Mouse (Mus musculus): ENCODE measurements around the gene Ank. TPM values are rescaled to one million over a fixed set of nuclear protein-coding genes. Genes with fewer than 3 reads are reported as not detected.

The Ank gene
- polyA plus RNA-seq, 1 experiment from 2014 or later, result 11.0 TPM

GRCm38 (mm10) chr15:27432851-27433615 lies 33.4 kb upstream of the Ank start:
- H3K4me3 ChIP-seq (replicated peaks; ENCODE audit: low read depth, low read length), result no peak overlapping the region
- H3K9ac ChIP-seq (ENCODE audit: low read depth, low read length), result no peak overlapping the region
- H3K4me2 ChIP-seq (ENCODE audit: low read length), result no peak overlapping the region
- no peak for DNase-seq (ENCODE audit: low spot score)
- H3K9me3 ChIP-seq (replicated peaks; ENCODE audit: low read length), result no peaks in the 10 kb centered on the region
- no peaks in the 10 kb centered on the region for H3K36me3 ChIP-seq (ENCODE audit: insufficient read depth, low read length)
- no peak for TF ChIP-seq CTCF (IDR thresholded peaks at IDR 0.05; ENCODE audit: low read depth)
- 81% methylated on average over 3 of the region's 4 CpGs for WGBS
- no peak for ATAC-seq (replicated peaks; ENCODE audit: low FRiP score, low read depth)
- no peaks in the 10 kb centered on the region for H3K27me3 ChIP-seq (ENCODE audit: insufficient read depth, low read length)
- H3K4me1 ChIP-seq (replicated peaks; ENCODE audit: insufficient read depth, low read length), result no peaks in the 10 kb centered on the region
- no peak overlapping the region for H3K27ac ChIP-seq

DNA sequence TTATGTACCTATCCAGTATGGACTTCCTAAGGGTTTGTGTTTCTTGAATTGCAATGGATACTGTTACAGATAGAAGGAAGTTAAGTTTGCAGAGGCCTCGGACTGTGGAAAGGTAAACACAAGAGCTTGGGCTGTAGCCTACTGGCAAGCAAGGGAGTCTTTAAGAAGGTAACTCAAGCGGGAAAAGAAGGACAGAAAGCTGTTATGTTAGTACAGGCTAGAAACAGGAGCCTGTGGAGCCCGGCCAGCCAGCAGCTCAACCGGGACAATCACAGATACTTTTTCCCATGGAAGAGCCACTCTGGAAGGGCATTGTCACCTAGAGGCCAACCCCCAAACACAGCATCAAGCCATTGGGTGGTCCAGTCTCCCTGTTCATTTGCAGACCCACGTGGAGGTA lies 31.1 kb upstream of the Ank start:
- DNase-seq (ENCODE audit: low spot score) (peak; percentile 62), ATAC-seq (replicated peaks; ENCODE audit: low FRiP score, low read depth) (no peak)
- Histone ChIP-seq H3K4me1 (replicated peaks; ENCODE audit: insufficient read depth, low read length) (no peaks in the 10 kb centered on the region), H3K9me3 (replicated peaks; ENCODE audit: low read length) (no peaks in the 10 kb centered on the region), H3K27ac (no peak overlapping the region), H3K4me2 (ENCODE audit: low read length) (no peak overlapping the region), H3K27me3 (ENCODE audit: insufficient read depth, low read length) (no peaks in the 10 kb centered on the region), H3K4me3 (replicated peaks; ENCODE audit: low read depth, low read length) (no peak overlapping the region), H3K9ac (ENCODE audit: low read depth, low read length) (no peak overlapping the region), H3K36me3 (ENCODE audit: insufficient read depth, low read length) (no peaks in the 10 kb centered on the region)
- no peak for TF ChIP-seq CTCF (IDR thresholded peaks at IDR 0.05; ENCODE audit: low read depth)
- WGBS, result 47% methylated on average over 5 of the region's 5 CpGs

GRCm38 (mm10) chr15:27436194-27436593 lies 30.3 kb upstream of the Ank start:
- Histone ChIP-seq H3K9ac (ENCODE audit: low read depth, low read length) (no peak overlapping the region), H3K9me3 (replicated peaks; ENCODE audit: low read length) (no peaks in the 10 kb centered on the region), H3K4me1 (replicated peaks; ENCODE audit: insufficient read depth, low read length) (no peaks in the 10 kb centered on the region), H3K27ac (no peak overlapping the region), H3K27me3 (ENCODE audit: insufficient read depth, low read length) (no peaks in the 10 kb centered on the region), H3K4me3 (replicated peaks; ENCODE audit: low read depth, low read length) (no peak overlapping the region), H3K4me2 (ENCODE audit: low read length) (no peak overlapping the region), H3K36me3 (ENCODE audit: insufficient read depth, low read length) (no peaks in the 10 kb centered on the region)
- DNase-seq (ENCODE audit: low spot score) (no peak), ATAC-seq (replicated peaks; ENCODE audit: low FRiP score, low read depth) (no peak)
- TF ChIP-seq CTCF (IDR thresholded peaks at IDR 0.05; ENCODE audit: low read depth), result no peak
- 84% methylated on average over 4 of the region's 4 CpGs for WGBS

GRCm38 (mm10) chr15:27441053-27441452 lies 25.4 kb upstream of the Ank start:
- WGBS, result 70% methylated on average over 7 of the region's 7 CpGs
- Histone ChIP-seq H3K9me3 (replicated peaks; ENCODE audit: low read length) (no peaks in the 10 kb centered on the region), H3K36me3 (ENCODE audit: insufficient read depth, low read length) (no peaks in the 10 kb centered on the region), H3K4me1 (replicated peaks; ENCODE audit: insufficient read depth, low read length) (no peaks in the 10 kb centered on the region), H3K27ac (no peak overlapping the region), H3K9ac (ENCODE audit: low read depth, low read length) (no peak overlapping the region), H3K27me3 (ENCODE audit: insufficient read depth, low read length) (no peaks in the 10 kb centered on the region), H3K4me2 (ENCODE audit: low read length) (no peak overlapping the region), H3K4me3 (replicated peaks; ENCODE audit: low read depth, low read length) (no peak overlapping the region)
- ATAC-seq (replicated peaks; ENCODE audit: low FRiP score, low read depth) (no peak; the same call in 1 of the 2 replicates), DNase-seq (ENCODE audit: low spot score) (no peak)
- no peak for TF ChIP-seq CTCF (IDR thresholded peaks at IDR 0.05; ENCODE audit: low read depth)

DNA sequence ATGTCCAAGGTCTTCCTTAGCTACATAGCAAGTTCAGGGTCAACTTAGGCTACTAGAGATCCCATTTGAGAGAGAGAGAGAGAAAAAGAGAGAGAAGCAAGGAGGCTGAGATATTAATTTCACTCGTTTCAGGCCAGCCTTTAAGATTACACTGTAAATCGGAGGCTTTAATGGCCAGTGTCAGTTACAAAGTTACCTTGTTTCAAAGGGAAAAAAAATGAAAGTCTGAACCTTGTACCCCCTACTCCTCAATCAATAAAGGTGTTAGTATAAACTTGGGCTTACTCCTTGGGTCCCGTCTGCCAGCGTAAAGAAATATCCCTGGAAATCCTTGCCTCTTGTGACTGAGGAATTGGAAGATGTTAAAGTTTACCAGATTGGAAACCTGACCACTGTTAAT lies 24.9 kb upstream of the Ank start:
- Histone ChIP-seq H3K27me3 (ENCODE audit: insufficient read depth, low read length) (no peaks in the 10 kb centered on the region), H3K9me3 (replicated peaks; ENCODE audit: low read length) (no peaks in the 10 kb centered on the region), H3K4me2 (ENCODE audit: low read length) (no peak overlapping the region), H3K4me1 (replicated peaks; ENCODE audit: insufficient read depth, low read length) (no peaks in the 10 kb centered on the region), H3K9ac (ENCODE audit: low read depth, low read length) (no peak overlapping the region), H3K36me3 (ENCODE audit: insufficient read depth, low read length) (no peaks in the 10 kb centered on the region), H3K27ac (no peak overlapping the region), H3K4me3 (replicated peaks; ENCODE audit: low read depth, low read length) (no peak overlapping the region)
- DNase-seq (ENCODE audit: low spot score) (peak; percentile 42), ATAC-seq (replicated peaks; ENCODE audit: low FRiP score, low read depth) (no peak)
- whole genome bisulfite sequencing, result 39% methylated on average over 4 of the region's 4 CpGs
- TF ChIP-seq CTCF (IDR thresholded peaks at IDR 0.05; ENCODE audit: low read depth), result no peak

GRCm38 (mm10) chr15:27441951-27442350 lies 24.5 kb upstream of the Ank start:
- peak; percentile 19 for DNase-seq (ENCODE audit: low spot score)
- 35% methylated on average over 5 of the region's 5 CpGs for WGBS
- no peaks in the 10 kb centered on the region for H3K9me3 ChIP-seq (replicated peaks; ENCODE audit: low read length)
- no peak for ATAC-seq (replicated peaks; ENCODE audit: low FRiP score, low read depth)
- H3K9ac ChIP-seq (ENCODE audit: low read depth, low read length), result no peak overlapping the region
- H3K36me3 ChIP-seq (ENCODE audit: insufficient read depth, low read length), result no peaks in the 10 kb centered on the region
- no peak overlapping the region for H3K4me3 ChIP-seq (replicated peaks; ENCODE audit: low read depth, low read length)
- TF ChIP-seq CTCF (IDR thresholded peaks at IDR 0.05; ENCODE audit: low read depth), result no peak
- no peaks in the 10 kb centered on the region for H3K4me1 ChIP-seq (replicated peaks; ENCODE audit: insufficient read depth, low read length)
- H3K27me3 ChIP-seq (ENCODE audit: insufficient read depth, low read length), result no peaks in the 10 kb centered on the region
- no peak overlapping the region for H3K4me2 ChIP-seq (ENCODE audit: low read length)
- no peak overlapping the region for H3K27ac ChIP-seq

Measured in kidney, postnatal 0 days (tissue).